Mouse (Mus musculus) kidney, adult 9 months (tissue): ENCODE data around the gene Kcnj10.

Source experiments
- DNase-seq: peaks from one replicate; pipeline ENCODE4 v3.0.0; 2022

Gene Kcnj10

GRCm38 (mm10) chr1:172333512-172333911 is 7.5 kb upstream of the Kcnj10 start:
- no peak for DNase-seq

GRCm38 (mm10) chr1:172335804-172336203 is 5.2 kb upstream of the Kcnj10 start:
- DNase-seq: no peak

- DNase-seq: no peak
These were observed 3.4 kb upstream of the Kcnj10 start for GRCm38 (mm10) chr1:172337411-172338185.

- no peak for DNase-seq
These were observed 376 bp downstream of the Kcnj10 start for GRCm38 (mm10) chr1:172341386-172341785.

GRCm38 (mm10) chr1:172342729-172343128 is 1.7 kb downstream of the Kcnj10 start:
- no peak for DNase-seq

GRCm38 (mm10) chr1:172343914-172344313 is 2.9 kb downstream of the Kcnj10 start:
- DNase-seq: no peak

- DNase-seq: no peak
These were observed 3.8 kb downstream of the Kcnj10 start for GRCm38 (mm10) chr1:172344820-172345219.

GRCm38 (mm10) chr1:172346707-172347106 is 5.7 kb downstream of the Kcnj10 start:
- DNase-seq: peak; percentile 63

- DNase-seq: no peak
These were observed 6.4 kb downstream of the Kcnj10 start for GRCm38 (mm10) chr1:172347382-172347781.

GRCm38 (mm10) chr1:172349504-172349903 is 8.5 kb downstream of the Kcnj10 start:
- DNase-seq: no peak

- DNase-seq: peak; percentile 89
These were observed 9.2 kb downstream of the Kcnj10 start for GRCm38 (mm10) chr1:172349916-172350812.

- DNase-seq: no peak
These were observed 11.0 kb downstream of the Kcnj10 start for GRCm38 (mm10) chr1:172352001-172352400.

GRCm38 (mm10) chr1:172352453-172352852 is 11.4 kb downstream of the Kcnj10 start:
- no peak for DNase-seq

GRCm38 (mm10) chr1:172355336-172355735 is 14.3 kb downstream of the Kcnj10 start:
- no peak for DNase-seq

- peak; percentile 57 for DNase-seq
These were observed 16.5 kb downstream of the Kcnj10 start for GRCm38 (mm10) chr1:172357550-172357949.

- no peak for DNase-seq
These were observed 17.3 kb downstream of the Kcnj10 start for GRCm38 (mm10) chr1:172358341-172358740.

- DNase-seq: peak; percentile 70
These were observed 23.7 kb downstream of the Kcnj10 start for GRCm38 (mm10) chr1:172364684-172365083.

GRCm38 (mm10) chr1:172368768-172369418 is 27.9 kb downstream of the Kcnj10 start:
- no peak for DNase-seq

GRCm38 (mm10) chr1:172376198-172376667 is 35.2 kb downstream of the Kcnj10 start, which contains the start of gene Pigm:
TSS of gene Pigm (plus strand) at chr1:172376546.
- DNase-seq: peak; percentile 99

- DNase-seq: peak; percentile 24
These were observed 35.9 kb downstream of the Kcnj10 start for GRCm38 (mm10) chr1:172376758-172377458.

- DNase-seq: peak; percentile 62
These were observed 39.1 kb downstream of the Kcnj10 start for GRCm38 (mm10) chr1:172380066-172380465.

GRCm38 (mm10) chr1:172382090-172382489 is 41.1 kb downstream of the Kcnj10 start:
- no peak for DNase-seq
